Mouse (Mus musculus) c-Kit-negative CD71-positive TER-119-positive erythroid progenitor cells, embryonic 14.5 days (primary cell): Measurements from ENCODE around the gene Srr.

ENCODE experiments used
- DNase-seq: peaks from one replicate; pipeline ENCODE4 v3.0.0-alpha.2; 2013; ENCODE audit warnings: low read depth, low spot score

The Srr gene

DNA sequence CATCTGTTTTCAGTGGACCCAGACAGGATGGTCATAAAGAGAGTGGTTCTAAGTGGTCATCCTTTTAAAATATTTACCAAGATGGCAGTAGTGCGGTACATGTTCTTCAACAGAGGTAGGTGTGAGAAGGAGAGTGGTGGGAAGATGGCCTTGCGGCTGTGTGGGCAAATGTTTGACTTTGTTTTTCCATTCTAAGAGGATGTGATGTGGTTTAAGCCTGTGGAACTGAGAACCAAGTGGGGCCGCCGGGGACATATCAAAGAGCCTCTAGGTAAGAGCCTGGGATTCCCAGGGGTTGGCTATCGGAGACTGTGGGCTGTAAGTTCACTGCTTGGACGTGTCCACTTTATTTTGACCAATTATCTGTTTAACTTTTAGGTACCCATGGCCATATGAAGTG is 17.9 kb downstream of the Srr start:
- no peak for DNase-seq

DNA sequence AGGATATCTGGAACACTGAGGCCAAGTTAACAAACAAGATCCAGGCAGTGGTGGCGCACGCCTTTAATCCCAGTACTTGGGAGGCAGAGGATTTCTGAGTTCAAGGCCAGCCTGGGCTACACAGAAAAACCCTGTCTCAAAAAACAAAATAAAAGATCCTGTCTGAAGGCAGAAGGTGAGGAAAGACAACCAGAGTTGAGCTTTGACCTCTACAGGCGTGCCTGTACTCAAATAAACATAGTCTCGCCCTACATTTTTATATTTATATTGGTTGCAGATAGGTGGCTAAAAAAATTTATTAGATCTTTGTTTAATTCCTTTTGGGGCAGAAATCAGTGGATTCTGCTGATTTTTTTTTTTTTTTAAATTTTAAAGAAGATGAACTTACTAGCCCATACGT is 23.3 kb downstream of the Srr start:
- no peak for DNase-seq

DNA sequence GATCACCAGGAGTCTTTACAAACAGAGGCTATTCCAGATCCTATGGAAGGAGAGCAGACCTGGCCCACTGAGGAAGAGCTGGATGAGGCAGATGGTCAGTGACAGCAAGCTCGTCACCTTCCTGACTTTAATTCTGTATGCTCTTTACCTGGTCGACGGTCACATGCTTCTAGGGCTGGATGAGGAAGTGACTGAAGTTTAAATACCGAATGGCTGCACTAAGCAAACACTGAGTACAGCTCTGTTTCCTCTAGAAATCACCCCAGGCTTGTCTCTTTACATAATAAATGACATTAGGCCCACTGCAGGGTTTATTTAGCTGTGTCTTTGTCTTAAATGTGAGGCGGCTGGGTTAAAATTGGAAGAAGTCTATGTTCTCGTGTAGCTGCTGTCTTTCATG is 24.2 kb downstream of the Srr start:
- no peak for DNase-seq

DNA sequence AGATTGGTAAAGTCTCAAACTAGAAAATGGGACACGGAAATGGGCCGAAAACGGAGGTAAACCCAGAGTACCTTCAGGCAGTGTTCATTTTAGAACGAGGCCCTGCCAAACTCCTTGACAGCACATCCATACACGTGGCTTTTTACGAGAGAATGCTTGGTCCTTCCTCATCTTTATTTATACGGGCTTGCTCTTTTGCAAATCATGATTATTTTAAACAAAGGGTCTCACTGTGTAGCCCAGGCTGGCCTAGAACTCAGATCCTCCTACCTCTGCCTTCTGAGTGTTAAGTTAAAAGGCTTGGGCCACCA is 27.3 kb downstream of the Srr start:
- DNase-seq = no peak

DNA sequence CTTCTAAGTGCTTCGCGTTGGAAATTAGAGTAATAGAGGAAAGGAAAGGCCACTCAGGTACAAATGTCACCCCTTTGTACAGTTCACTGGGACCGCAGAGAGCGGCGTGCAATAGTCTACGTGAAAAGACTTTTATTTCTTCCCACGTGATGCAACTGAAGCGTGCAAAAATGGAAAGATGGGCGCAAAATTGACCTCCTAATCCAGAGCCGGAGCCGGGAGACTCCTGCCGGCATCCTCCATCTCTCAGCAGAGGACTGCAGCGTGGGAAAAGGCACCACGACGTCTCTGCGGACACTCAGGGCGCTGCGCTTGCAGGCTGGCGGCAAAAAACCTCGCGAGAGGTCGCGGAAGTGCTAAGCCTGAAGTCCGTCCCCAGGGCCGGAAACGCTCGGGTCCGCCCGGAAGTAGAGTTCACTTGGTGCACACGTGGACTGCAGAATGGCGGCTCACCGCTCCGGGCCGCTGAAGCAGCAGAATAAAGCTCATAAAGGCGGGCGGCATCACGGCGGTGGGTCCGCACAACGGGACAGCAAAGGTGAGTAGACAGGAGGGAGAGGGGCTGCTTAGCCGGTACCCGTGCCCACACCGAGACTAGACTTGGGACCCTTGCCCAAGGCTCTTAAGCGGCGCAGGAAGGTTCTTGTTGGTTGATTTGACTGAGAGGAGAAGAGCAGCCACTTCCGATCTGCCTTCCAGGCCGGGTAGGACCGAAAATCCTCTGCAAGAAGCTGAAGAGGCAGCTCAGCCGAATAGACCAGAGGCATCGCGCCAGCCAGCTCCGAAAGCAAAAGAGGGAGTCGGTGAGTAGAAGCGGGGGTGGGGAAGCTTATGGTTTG is 27.9 kb downstream of the Srr start, which contains the start of gene Tsr1:
TSS of gene Tsr1 (plus strand) at position 394 of the 839 bp plus-strand sequence.
- DNase-seq = peak; percentile 66

DNA sequence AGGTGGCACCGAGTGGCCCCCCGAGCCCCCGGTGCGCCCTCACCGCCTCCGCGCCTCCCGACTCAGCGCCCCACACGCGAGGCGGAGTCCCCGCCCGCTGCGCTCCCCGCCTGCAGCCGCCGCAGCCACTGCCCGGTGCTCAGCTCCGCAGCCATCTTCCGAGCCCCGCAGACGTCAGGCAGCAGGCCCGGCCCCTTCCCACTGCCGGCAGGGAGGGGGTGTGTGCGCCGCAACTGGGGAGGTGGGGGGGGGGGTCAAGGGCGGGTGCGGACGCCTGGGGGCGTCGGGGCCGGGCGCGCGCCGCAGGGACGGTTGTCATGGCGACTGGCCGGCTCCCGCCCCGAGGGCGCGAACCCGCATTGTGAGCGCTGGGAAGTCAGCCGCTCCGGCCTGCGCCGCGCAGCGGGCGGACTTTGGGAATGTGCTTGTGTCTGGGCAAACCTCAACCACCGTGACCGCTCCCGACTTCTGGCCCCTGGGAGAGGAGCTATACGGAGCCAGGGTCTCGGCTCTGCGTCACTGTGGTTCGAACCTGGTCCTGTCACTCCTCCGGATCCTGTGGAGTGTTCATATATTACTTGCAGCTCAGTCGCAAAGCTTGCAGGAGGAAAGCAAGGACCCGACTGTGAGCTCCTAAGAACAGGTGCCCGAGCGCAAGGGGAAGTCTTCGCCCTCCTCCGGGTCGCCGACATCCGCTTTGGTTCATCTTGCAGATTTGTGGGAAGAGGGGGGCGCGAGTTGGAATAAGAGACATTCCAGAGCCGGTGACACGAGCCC is 28.7 kb downstream of the Srr start, which contains the start of gene Sgsm2:
TSS of gene Sgsm2 (minus strand) at position 160 of the 777 bp plus-strand sequence.
- no peak for DNase-seq

DNA sequence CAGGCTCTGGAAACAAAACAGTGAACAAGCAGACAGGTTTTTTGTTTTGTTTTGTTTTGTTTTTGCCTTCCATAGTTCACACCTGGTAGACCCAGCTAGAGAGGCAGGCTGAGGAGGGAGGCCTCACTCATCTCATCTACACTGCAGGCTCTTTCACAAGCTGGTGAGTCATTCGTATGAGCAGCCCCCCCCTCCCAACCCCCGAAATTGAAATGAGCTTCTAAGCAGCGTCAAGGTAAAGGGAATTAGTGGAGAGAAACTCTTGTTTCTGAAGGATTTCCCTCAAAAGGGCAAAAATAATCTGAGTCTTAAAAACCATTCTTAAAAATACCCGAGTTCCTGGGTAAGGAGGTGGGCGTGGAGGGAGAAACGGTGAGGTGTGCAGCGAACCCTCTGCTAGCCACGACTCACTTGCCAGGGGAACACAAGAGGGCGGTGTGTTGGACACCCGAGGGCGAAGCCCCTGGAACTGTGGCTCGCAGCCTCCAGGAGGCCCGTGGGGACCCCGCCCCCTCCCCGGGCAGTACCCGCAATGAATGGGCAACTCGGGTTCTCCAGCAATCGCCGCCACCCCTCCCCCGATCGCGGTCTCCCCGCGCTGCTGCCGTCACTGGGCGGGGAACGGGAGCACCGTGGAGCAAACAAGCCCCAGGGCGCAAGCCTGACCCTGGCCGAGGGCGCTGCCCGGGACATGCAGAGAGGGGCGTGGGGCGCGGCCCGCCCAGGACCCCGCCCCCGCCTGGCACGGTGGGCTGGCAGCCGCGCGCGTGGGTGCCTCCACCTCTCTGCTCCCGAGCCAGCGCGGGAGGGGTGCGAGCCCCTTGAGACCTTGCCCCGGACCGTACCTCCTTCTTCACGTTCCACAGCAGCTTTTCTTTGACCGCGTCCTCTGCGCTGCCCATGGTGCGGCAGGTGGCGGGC is 29.5 kb downstream of the Srr start:
- no peak for DNase-seq

DNA sequence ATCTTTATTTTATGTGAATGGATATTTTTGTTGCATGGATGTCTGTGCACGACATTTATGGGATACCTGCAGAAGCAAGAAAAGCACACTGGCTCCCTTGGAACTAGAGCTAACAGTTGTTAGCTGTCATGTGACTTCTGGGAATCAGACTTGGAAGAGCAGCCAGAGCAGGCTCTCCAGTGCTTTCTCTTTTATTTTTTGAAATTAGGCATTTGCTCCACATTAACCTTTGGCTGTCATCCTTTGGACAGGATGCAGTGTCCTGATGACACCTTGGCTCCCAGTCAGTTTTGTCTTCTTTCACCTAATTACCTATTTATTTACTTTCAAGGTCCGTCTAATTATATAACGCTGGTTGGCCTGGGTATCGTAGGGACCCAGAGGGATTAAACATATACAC is 31.1 kb downstream of the Srr start:
- no peak for DNase-seq

DNA sequence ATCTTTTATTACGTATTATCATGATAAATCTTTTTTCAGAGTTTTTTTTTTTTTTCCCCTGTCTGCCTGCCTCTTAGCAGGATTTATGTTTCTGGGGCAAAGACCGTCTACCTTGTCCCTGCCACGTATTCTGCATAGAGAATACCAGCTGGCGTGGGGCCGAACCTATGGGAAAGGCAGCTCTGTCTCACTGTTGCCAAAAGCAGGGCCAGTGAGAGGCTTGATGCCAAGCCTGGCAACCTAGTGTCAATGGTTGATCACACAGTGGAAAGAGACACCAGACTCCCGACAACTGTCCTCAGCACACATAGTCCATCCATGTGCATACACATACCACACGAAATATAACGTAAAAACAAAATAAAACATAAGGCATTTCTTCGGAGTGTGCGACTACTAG is 42.6 kb downstream of the Srr start:
- no peak for DNase-seq

DNA sequence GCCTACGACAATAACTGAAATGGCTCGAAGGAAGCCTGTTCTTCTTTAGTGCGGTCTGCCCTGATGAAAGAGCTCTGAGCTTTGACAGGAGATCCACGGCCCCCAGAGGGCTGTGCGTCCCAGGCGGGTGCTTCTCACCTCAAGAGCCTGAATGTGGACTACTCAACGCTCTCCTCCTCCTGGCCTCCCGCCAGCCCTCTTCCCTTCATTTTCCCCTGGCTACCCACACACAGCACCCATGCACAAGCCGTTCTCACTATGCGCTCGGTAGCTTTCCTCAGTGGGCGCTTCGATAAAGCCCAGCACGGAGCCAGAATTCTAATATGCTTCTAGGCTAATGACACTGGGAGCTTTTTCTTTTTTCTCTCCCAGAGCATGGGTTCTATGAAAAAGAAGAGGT is 43.8 kb downstream of the Srr start:
- DNase-seq = no peak

DNA sequence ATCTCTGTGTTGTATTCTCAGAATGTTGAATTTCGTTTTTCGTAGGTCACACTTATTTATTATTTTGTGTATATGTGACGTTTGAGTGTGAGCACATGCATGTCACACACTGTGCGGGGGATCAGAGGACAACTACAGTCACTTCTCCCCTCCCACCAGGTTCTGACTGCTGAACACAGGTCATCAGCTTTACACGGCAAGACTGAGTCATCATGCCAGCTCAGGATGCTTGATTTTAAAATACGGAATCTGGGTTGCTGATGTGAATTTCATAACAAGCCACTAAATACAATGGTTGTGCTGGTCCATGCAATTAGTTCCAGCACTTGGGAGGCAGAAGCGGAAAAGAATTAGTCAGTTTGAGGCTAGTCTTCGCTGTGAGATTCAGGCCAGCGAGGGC is 44.7 kb downstream of the Srr start:
- no peak for DNase-seq

DNA sequence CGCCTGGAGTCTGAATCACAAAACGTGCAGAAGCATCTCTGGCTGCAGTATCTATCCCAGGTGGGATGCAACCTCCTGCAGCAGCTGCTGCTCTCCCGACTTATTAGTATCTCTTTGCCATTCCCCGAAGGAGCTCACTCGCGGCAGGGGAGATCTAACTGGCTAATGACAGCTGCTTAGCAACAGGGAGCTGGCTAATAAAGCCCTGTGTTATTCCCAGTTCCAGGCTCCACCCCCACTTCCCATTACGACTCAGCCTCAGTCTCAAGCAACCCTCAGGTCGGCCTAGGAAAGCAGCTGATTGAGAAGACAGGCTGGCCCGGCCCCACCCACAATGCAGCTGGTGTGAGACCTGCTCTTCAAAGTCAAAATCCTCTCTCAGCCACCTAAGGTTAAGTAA is 48.9 kb downstream of the Srr start:
- no peak for DNase-seq

DNA sequence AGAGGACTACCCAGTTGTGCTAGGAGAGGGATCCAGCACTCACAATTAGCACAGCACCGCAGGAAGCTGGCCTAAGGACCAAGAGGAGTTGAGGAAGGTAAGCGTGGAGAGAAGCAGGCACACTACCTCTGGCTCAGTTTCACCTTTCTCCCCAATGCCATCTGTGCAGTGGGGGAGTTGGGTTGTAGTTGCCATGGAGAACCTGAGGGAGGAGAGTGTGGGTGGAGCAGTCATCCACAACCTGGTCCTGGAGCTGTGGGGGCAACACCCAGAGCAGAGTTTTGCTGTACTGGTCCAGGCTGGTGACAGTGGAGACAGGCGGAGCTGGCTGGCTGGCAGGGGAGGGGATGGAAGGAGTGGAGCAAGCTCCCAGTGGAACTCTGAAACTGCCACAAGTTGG is 51.1 kb downstream of the Srr start:
- DNase-seq = no peak

DNA sequence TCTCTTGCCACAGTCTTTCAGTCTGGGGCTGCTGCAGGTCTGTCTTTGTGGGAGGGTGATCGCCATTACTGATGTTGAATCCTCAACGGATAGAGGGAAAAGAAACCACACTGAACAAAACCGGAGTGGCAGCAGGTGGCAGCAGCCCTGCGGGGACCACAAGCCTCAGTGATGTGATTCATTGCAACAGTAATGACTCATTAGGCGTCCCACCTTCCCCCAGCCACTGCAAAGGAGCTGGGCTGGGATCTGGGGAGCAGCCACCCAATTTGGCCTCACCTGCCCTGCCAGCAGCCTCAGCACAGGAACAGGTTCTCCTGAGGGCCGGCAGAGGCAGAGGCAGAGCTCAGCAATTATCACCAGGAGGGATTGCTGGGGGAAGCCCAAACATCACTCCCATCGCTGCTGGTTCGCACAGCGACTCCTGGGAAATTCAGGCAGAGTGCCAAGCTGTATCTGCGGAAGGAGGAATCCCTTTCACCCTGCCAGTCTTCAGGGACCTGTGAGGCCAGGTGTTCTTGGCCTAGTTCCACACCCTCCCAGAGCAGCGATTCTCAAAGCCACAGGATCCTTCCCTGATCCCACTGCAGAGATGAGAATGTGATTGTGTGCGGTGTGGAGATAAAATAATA is 54.6 kb downstream of the Srr start:
- DNase-seq = no peak

DNA sequence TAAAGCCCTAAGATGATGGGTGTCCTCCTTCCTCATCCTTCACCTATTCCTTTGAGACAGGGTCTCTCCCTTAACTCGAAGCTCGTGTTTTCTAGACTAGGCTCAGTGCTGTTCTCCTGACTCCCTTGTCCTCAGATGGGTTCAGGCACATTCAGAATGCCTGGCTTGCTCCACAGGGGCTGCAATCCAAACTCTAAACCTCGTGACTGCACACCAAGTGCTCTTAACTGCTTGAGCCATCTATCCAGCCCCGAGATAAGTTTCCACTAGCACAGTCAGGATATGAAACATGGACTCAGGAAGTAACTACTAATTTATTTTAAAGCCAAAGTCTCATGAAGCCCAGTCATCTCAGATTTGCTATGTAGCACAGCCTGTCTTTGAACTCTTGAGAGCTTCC is 55.2 kb downstream of the Srr start:
- DNase-seq = no peak

DNA sequence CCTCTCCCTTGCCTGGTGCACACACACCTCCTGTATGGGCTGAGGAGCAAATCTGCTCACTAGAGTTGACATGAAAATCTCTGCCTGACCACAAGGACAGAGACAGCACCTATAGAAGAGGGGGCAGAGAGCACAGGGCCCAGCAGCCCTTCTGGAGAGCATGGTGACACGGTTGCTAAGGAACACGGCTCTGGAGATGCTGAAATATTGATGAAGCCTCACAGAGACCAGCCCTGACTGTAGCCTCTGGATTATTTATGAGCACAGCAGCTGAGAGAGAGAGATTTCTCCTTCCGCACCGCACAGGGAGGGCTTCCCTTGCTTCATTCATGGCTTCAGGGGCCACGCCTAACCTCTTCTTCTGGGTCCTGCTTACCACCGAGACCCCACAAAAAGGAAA is 56.1 kb downstream of the Srr start:
- no peak for DNase-seq

DNA sequence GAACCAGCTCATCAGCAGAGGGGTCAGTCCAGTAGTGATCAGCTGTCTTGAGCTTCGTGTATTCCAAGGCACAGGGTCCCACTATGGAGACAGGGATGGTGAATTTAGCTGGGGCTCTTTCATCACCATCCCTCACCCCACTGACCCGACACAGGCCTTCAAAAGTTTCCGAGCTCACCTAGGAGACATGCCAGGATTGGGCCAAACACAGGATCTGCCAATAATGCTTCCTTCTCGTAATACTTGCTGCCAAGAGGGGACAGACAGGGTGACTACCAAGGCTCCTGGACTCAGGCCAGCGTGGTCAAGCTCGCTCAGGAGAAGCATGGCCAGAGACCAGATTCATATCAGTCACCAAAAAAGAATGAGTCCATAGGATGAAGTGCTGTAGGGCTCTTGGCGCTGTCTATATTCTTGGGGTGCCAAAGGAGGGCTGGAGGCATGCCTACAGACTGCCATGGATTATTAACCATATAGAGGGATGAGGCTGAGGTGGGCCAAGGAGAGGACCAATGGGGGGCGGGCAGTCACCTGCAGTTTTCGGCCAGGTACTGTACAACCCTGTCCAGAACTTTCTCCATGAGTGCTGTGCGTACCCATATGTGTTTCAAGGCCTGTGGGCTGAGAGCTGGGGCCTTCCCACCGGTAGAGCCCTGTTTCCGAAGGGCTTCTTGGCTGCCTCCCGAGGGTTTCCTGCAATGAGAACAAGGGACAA is 57.5 kb downstream of the Srr start:
- no peak for DNase-seq

DNA sequence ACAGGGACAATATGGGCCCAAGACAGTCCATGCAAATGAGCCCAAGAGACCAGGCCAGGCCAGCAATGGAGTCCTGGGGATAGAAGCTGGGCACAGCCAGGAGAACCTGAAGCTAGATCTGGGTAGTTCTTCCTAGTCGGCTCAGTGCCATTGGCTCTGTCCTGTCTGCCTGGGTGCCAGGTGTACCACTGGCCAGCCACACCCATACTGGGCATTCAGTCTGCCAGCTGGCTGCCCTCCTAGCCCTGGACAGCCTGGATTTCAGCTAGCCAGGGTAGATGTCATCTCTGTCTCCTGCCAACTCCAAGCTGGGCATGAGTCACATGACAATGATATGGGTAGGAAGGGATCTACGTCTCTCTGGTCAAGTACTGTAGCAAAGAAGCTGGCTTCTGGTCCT is 58.6 kb downstream of the Srr start:
- DNase-seq = no peak

DNA sequence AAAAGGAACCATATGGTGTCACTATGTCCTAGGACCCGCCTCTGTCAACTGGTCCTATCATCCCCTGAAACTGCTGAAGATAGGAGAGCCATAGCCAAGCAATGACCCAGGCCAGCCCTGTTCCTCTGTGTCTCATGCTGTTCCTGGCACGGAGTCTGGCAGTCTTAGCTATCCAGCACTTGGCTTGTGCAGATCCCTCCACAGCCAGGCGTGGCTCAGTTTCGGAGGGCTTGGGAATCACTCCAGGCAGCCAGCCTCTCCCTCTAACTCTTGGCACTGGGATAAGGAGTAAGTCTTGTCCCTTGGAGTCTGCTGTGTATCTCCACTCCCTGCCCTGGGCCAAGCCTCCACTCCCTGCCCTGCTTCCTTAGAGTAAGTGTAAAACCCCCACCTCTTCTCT is 59.1 kb downstream of the Srr start:
- DNase-seq = no peak

DNA sequence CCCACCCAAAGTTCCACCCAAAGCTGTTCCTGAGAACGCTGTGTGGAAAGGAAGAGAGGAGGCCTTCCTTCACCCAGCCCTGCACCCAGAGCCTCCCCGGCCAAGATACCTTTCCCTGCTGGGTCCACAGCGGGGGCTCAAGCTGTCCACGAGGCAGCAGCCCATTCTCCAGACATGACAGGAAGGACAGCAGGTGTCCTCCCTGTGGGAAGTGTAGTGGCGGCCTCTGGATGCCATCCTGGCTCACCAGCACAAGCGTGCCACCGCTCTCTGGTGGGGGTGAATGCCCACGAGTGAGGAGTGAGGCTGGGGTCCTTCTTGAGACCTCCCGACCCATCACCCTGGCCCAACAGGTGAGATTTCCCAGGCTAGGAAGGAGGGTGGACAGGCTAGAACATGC is 60.5 kb downstream of the Srr start:
- no peak for DNase-seq

DNA sequence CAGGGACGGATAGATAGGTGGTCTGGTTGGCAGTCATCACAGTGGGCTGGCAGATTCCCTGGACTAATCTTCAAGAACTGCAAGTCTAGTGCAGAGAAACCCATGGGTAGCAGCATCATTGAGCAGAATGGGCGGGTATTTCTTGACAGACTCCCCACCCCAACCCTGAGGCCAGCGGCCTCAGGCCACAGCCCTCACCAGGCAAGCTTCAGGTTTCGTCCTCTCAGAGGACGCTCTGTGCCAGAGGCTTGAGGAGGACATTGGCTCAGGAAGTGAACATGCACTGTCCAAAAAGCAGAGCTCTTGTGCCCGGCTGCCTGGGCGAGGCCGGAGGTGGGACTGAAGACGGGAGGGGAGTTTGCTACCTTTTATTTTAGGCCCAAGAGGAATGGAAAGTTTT is 61.3 kb downstream of the Srr start:
- DNase-seq = no peak
